Mouse (Mus musculus): Measurements from ENCODE around the gene Slc12a4. TPM values are rescaled to one million over a fixed set of nuclear protein-coding genes. Genes with fewer than 3 reads are reported as not detected.
A peak's percentile ranks its signal among the peaks of the same experiment; 100 is the strongest.

The Slc12a4 gene
- polyA plus RNA-seq, 1 experiment from 2014 or later = 19.5 TPM

- Histone ChIP-seq H3K9ac (peak overlapping the region; percentile 56), H3K36me3 (no peaks in the 10 kb centered on the region), H3K4me3 (peak overlapping the region; percentile 54), H3K4me1 (peaks cover 15% of the 10 kb centered on the region), H3K4me2 (replicated peaks) (peak overlapping the region; percentile 72), H3K27me3 (peaks cover 45% of the 10 kb centered on the region), H3K9me3 (replicated peaks) (no peaks in the 10 kb centered on the region), H3K27ac (0 out of 2 replicates have a peak overlapping the region, but pooled peaks have one; percentile 17)
- 3% methylated on average over 40 of the region's 40 CpGs for WGBS
- peak; percentile 46 for ATAC-seq (ENCODE audit: low FRiP score)
These were observed 512 bp downstream of the Slc12a4 start for GRCm38 (mm10) chr8:105965266-105965904.

- WGBS = 63% methylated on average over 12 of the region's 12 CpGs
- peaks cover 45% of the 10 kb centered on the region for H3K27me3 ChIP-seq
These were observed 1.2 kb downstream of the Slc12a4 start for GRCm38 (mm10) chr8:105964506-105965265.

GRCm38 (mm10) chr8:105961536-105961935 lies 4.4 kb downstream of the Slc12a4 start:
- Histone ChIP-seq H3K4me1 (peaks cover 15% of the 10 kb centered on the region), H3K9me3 (replicated peaks) (no peaks in the 10 kb centered on the region), H3K27ac (no peak overlapping the region), H3K4me3 (no peak overlapping the region), H3K9ac (no peak overlapping the region), H3K4me2 (replicated peaks) (no peak overlapping the region), H3K27me3 (peaks cover 30% of the 10 kb centered on the region), H3K36me3 (no peaks in the 10 kb centered on the region)
- no peak for ATAC-seq (ENCODE audit: low FRiP score)
- 92% methylated on average over 10 of the region's 10 CpGs for WGBS

More at GRCm38 (mm10) chr8:105964506-105965265, 1.2 kb downstream of the Slc12a4 start:
- Histone ChIP-seq H3K4me3 (peak overlapping the region; percentile 54), H3K4me2 (replicated peaks) (peak overlapping the region; percentile 72), H3K9ac (no peak overlapping the region), H3K36me3 (no peaks in the 10 kb centered on the region), H3K4me1 (peaks cover 15% of the 10 kb centered on the region), H3K27ac (no peak overlapping the region), H3K9me3 (replicated peaks) (no peaks in the 10 kb centered on the region)
- no peak for ATAC-seq (ENCODE audit: low FRiP score)

GRCm38 (mm10) chr8:105961101-105961500 lies 4.8 kb downstream of the Slc12a4 start:
- ATAC-seq (ENCODE audit: low FRiP score) = no peak

GRCm38 (mm10) chr8:105959350-105959749 lies 6.5 kb downstream of the Slc12a4 start:
- no peak overlapping the region for H3K9ac ChIP-seq
- 90% methylated on average over 7 of the region's 7 CpGs for WGBS
- ATAC-seq (ENCODE audit: low FRiP score) = no peak
- no peak overlapping the region for H3K4me3 ChIP-seq
- H3K4me2 ChIP-seq (replicated peaks) = no peak overlapping the region
- H3K36me3 ChIP-seq = no peaks in the 10 kb centered on the region
- no peaks in the 10 kb centered on the region for H3K9me3 ChIP-seq (replicated peaks)
- peaks cover under 1% of the 10 kb centered on the region; the same call in 1 of the 2 replicates for H3K4me1 ChIP-seq
- H3K27me3 ChIP-seq = peaks cover 9% of the 10 kb centered on the region
- H3K27ac ChIP-seq = no peak overlapping the region

More at GRCm38 (mm10) chr8:105961101-105961500, 4.8 kb downstream of the Slc12a4 start:
- no peaks in the 10 kb centered on the region for H3K36me3 ChIP-seq
- no peak overlapping the region for H3K4me3 ChIP-seq
- peaks cover 26% of the 10 kb centered on the region for H3K27me3 ChIP-seq
- peaks cover 14% of the 10 kb centered on the region for H3K4me1 ChIP-seq
- WGBS = 77% methylated on average over 14 of the region's 14 CpGs
- H3K27ac ChIP-seq = no peak overlapping the region
- H3K9ac ChIP-seq = no peak overlapping the region
- no peak overlapping the region for H3K4me2 ChIP-seq (replicated peaks)
- no peaks in the 10 kb centered on the region for H3K9me3 ChIP-seq (replicated peaks)

GRCm38 (mm10) chr8:105957813-105958212 lies 8.1 kb downstream of the Slc12a4 start:
- Histone ChIP-seq H3K9me3 (replicated peaks) (no peaks in the 10 kb centered on the region), H3K9ac (no peak overlapping the region), H3K36me3 (no peaks in the 10 kb centered on the region), H3K27me3 (no peaks in the 10 kb centered on the region), H3K4me3 (no peak overlapping the region), H3K4me1 (no peaks in the 10 kb centered on the region), H3K27ac (no peak overlapping the region), H3K4me2 (replicated peaks) (no peak overlapping the region)
- WGBS = 77% methylated on average over 2 of the region's 4 CpGs
- ATAC-seq (ENCODE audit: low FRiP score) = no peak

- Histone ChIP-seq H3K36me3 (no peaks in the 10 kb centered on the region), H3K4me1 (no peaks in the 10 kb centered on the region), H3K4me3 (no peak overlapping the region), H3K9me3 (replicated peaks) (no peaks in the 10 kb centered on the region), H3K4me2 (replicated peaks) (no peak overlapping the region), H3K27me3 (no peaks in the 10 kb centered on the region), H3K9ac (no peak overlapping the region), H3K27ac (no peak overlapping the region)
- WGBS = 81% methylated on average over 4 of the region's 4 CpGs
- no peak for ATAC-seq (ENCODE audit: low FRiP score)
These were observed 9.3 kb downstream of the Slc12a4 start for GRCm38 (mm10) chr8:105956556-105956955.

- Histone ChIP-seq H3K27ac (peak overlapping the region; percentile 19; the same call in 1 of the 2 replicates), H3K9me3 (replicated peaks) (no peaks in the 10 kb centered on the region)
These were observed 14.7 kb downstream of the Slc12a4 start for GRCm38 (mm10) chr8:105951057-105951659.

GRCm38 (mm10) chr8:105949350-105949749 lies 16.5 kb downstream of the Slc12a4 start:
- H3K4me1 ChIP-seq = no peaks in the 10 kb centered on the region
- no peak overlapping the region for H3K4me3 ChIP-seq
- no peak overlapping the region for H3K4me2 ChIP-seq (replicated peaks)
- peaks cover 10% of the 10 kb centered on the region; the same call in 1 of the 2 replicates for H3K36me3 ChIP-seq
- ATAC-seq (ENCODE audit: low FRiP score) = no peak
- H3K27ac ChIP-seq = no peak overlapping the region
- no peaks in the 10 kb centered on the region for H3K27me3 ChIP-seq
- H3K9me3 ChIP-seq (replicated peaks) = no peaks in the 10 kb centered on the region
- WGBS = 83% methylated on average over 10 of the region's 10 CpGs
- no peak overlapping the region for H3K9ac ChIP-seq

More at GRCm38 (mm10) chr8:105951057-105951659, 14.7 kb downstream of the Slc12a4 start:
- Histone ChIP-seq H3K4me3 (no peak overlapping the region), H3K27me3 (no peaks in the 10 kb centered on the region), H3K36me3 (peaks cover 7% of the 10 kb centered on the region; the same call in 1 of the 2 replicates), H3K9ac (no peak overlapping the region), H3K4me1 (no peaks in the 10 kb centered on the region), H3K4me2 (replicated peaks) (no peak overlapping the region)
- ATAC-seq (ENCODE audit: low FRiP score) = no peak; the same call in 1 of the 2 replicates
- WGBS = 54% methylated on average over 7 of the region's 7 CpGs

- Histone ChIP-seq H3K4me1 (peaks cover under 1% of the 10 kb centered on the region), H3K4me2 (replicated peaks) (no peak within 1 kb of the TSS), H3K27ac (no peak within 1 kb of the TSS), H3K4me3 (no peak within 1 kb of the TSS), H3K9me3 (replicated peaks) (no peaks in the 10 kb centered on the region), H3K9ac (no peak within 1 kb of the TSS), H3K27me3 (no peaks in the 10 kb centered on the region), H3K36me3 (peaks cover 8% of the 10 kb centered on the region; the same call in 1 of the 2 replicates)
- no peak for ATAC-seq (ENCODE audit: low FRiP score)
- WGBS = 75% methylated on average over 8 of the region's 8 CpGs
These were observed 22.6 kb downstream of the Slc12a4 start, which contains the start of gene Lcat for GRCm38 (mm10) chr8:105943321-105943739. Gene Lcat, minus strand, starts transcription at chr8:105943382.

GRCm38 (mm10) chr8:105942542-105942941 lies 23.4 kb downstream of the Slc12a4 start:
- H3K9ac ChIP-seq = no peak overlapping the region

GRCm38 (mm10) chr8:105942026-105942425 lies 23.9 kb downstream of the Slc12a4 start:
- no peak for ATAC-seq (ENCODE audit: low FRiP score)
- Histone ChIP-seq H3K36me3 (0 out of 2 replicates have a peak, but pooled peaks cover 3% of the 10 kb centered on the region), H3K9ac (no peak overlapping the region), H3K27me3 (no peaks in the 10 kb centered on the region), H3K27ac (no peak overlapping the region), H3K9me3 (replicated peaks) (no peaks in the 10 kb centered on the region), H3K4me3 (no peak overlapping the region), H3K4me2 (replicated peaks) (no peak overlapping the region), H3K4me1 (peaks cover 6% of the 10 kb centered on the region)
- WGBS = 92% methylated on average over 11 of the region's 11 CpGs

More at GRCm38 (mm10) chr8:105942542-105942941, 23.4 kb downstream of the Slc12a4 start:
- no peak overlapping the region for H3K4me3 ChIP-seq
- H3K4me2 ChIP-seq (replicated peaks) = no peak overlapping the region
- H3K27me3 ChIP-seq = no peaks in the 10 kb centered on the region
- H3K36me3 ChIP-seq = peaks cover 4% of the 10 kb centered on the region; the same call in 1 of the 2 replicates
- no peak overlapping the region for H3K27ac ChIP-seq
- no peaks in the 10 kb centered on the region for H3K9me3 ChIP-seq (replicated peaks)
- H3K4me1 ChIP-seq = peaks cover 6% of the 10 kb centered on the region
- ATAC-seq (ENCODE audit: low FRiP score) = no peak
- WGBS = 93% methylated on average over 5 of the region's 5 CpGs

All from hindbrain, embryonic 12.5 days (tissue).